8 mouse cellular contexts compared by ENCODE assay signal in genomic region chr4:130036573-130037401, GRCm38 (mm10). TPM values are rescaled to one million over a fixed set of nuclear protein-coding genes. Genes with fewer than 3 reads are reported as not detected.
DNase-seq lines count a peak whose midpoint lies in the region; ATAC-seq and TF ChIP-seq lines count a peak whose summit lies in the region.

No protein-coding gene starts in this region.

- H3K4me2 ChIP-seq in embryonic facial prominence, embryonic 14.5 days (ENCODE audit: low read depth, low read length), result peak overlapping the region; percentile 23
- peak overlapping the region; percentile 60 for H3K4me2 ChIP-seq in heart, embryonic 12.5 days
- H3K4me2 ChIP-seq in kidney, embryonic 15.5 days, result peak overlapping the region; percentile 52
- H3K4me2 ChIP-seq in lung, postnatal 0 days (replicated peaks; ENCODE audit: low read depth, low read length), result peak overlapping the region; percentile 28

- no peaks in the 10 kb centered on the region for H3K9me3 ChIP-seq in embryonic facial prominence, embryonic 14.5 days (ENCODE audit: control insufficient read depth, low read length)
- H3K9me3 ChIP-seq in heart, embryonic 12.5 days (replicated peaks), result no peaks in the 10 kb centered on the region
- no peaks in the 10 kb centered on the region for H3K9me3 ChIP-seq in kidney, embryonic 15.5 days (replicated peaks)
- no peaks in the 10 kb centered on the region for H3K9me3 ChIP-seq in lung, postnatal 0 days (ENCODE audit: low read length)

- TF ChIP-seq EP300 in lung, postnatal 0 days (IDR thresholded peaks at IDR 0.05), result peak; percentile 61; the same call in 1 of the 2 replicates

- WGBS in embryonic facial prominence, embryonic 14.5 days, result 5% methylated on average over 19 of the region's 23 CpGs
- 8% methylated on average over 23 of the region's 23 CpGs for WGBS in heart, embryonic 12.5 days
- 4% methylated on average over 23 of the region's 23 CpGs for WGBS in kidney, embryonic 15.5 days
- WGBS in lung, postnatal 0 days, result 2% methylated on average over 21 of the region's 23 CpGs

- peaks cover 3% of the 10 kb centered on the region; the same call in 1 of the 2 replicates for H3K27me3 ChIP-seq in embryonic facial prominence, embryonic 14.5 days (replicated peaks; ENCODE audit: control insufficient read depth, insufficient read depth, low read length)
- H3K27me3 ChIP-seq in heart, embryonic 12.5 days (replicated peaks), result peaks cover 30% of the 10 kb centered on the region
- peaks cover 37% of the 10 kb centered on the region for H3K27me3 ChIP-seq in kidney, embryonic 15.5 days
- no peaks in the 10 kb centered on the region for H3K27me3 ChIP-seq in lung, postnatal 0 days (replicated peaks; ENCODE audit: insufficient read depth, low read length)

- no peak for TF ChIP-seq CTCF in lung, postnatal 0 days (IDR thresholded peaks at IDR 0.05)

- H3K27ac ChIP-seq in embryonic facial prominence, embryonic 14.5 days (replicated peaks; ENCODE audit: low read depth, low read length), result peak overlapping the region; percentile 80
- peak overlapping the region; percentile 75 for H3K27ac ChIP-seq in heart, embryonic 12.5 days (ENCODE audit: poor library complexity, severe bottlenecking)
- peak overlapping the region; percentile 83 for H3K27ac ChIP-seq in kidney, embryonic 15.5 days
- peak overlapping the region; percentile 51; the same call in 1 of the 2 replicates for H3K27ac ChIP-seq in lung, postnatal 0 days (ENCODE audit: low read length)

- H3K4me1 ChIP-seq in embryonic facial prominence, embryonic 14.5 days (ENCODE audit: control insufficient read depth, insufficient read depth, low read length), result peaks cover 15% of the 10 kb centered on the region
- peaks cover 27% of the 10 kb centered on the region for H3K4me1 ChIP-seq in heart, embryonic 12.5 days (replicated peaks)
- H3K4me1 ChIP-seq in kidney, embryonic 15.5 days, result peaks cover 18% of the 10 kb centered on the region
- H3K4me1 ChIP-seq in lung, postnatal 0 days (ENCODE audit: insufficient read depth, low read depth, low read length), result peaks cover 14% of the 10 kb centered on the region; the same call in 1 of the 2 replicates

- 0 out of 2 replicates have a peak overlapping the region, but pooled peaks have one; percentile 23 for H3K9ac ChIP-seq in embryonic facial prominence, embryonic 14.5 days (ENCODE audit: low read depth, low read length)
- peak overlapping the region; percentile 31 for H3K9ac ChIP-seq in heart, embryonic 12.5 days
- H3K9ac ChIP-seq in kidney, embryonic 15.5 days, result peak overlapping the region; percentile 23; the same call in 1 of the 2 replicates
- no peak overlapping the region for H3K9ac ChIP-seq in lung, postnatal 0 days (replicated peaks; ENCODE audit: low read depth)

- ATAC-seq in embryonic facial prominence, embryonic 14.5 days (ENCODE audit: low read depth), result peak; percentile 76
- peak; percentile 77 for ATAC-seq in heart, embryonic 12.5 days (ENCODE audit: insufficient number of reproducible peaks, low FRiP score)
- peak; percentile 88 for ATAC-seq in kidney, embryonic 15.5 days (replicated peaks; ENCODE audit: low FRiP score)
- ATAC-seq in lung, postnatal 0 days, result peak; percentile 91
- no peak for ATAC-seq in megakaryocyte, adult 5-6 weeks (ENCODE audit: poor library complexity, severe bottlenecking)

- DNase-seq in right cerebral cortex, adult 18-20 months, result peak; percentile 86
- no peak for DNase-seq in right cerebral cortex, postnatal 4 days
- DNase-seq in embryonic facial prominence, embryonic 14.5 days (ENCODE audit: low spot score), result peak; percentile 87
- peak; percentile 95 for DNase-seq in lung, postnatal 0 days (ENCODE audit: low spot score)
- peak; percentile 65 for DNase-seq in skeletal muscle tissue, adult 2 months (ENCODE audit: low read depth, low spot score)

- H3K36me3 ChIP-seq in embryonic facial prominence, embryonic 14.5 days (ENCODE audit: control insufficient read depth, insufficient read depth, low read length), result no peaks in the 10 kb centered on the region
- no peaks in the 10 kb centered on the region for H3K36me3 ChIP-seq in heart, embryonic 12.5 days
- no peaks in the 10 kb centered on the region for H3K36me3 ChIP-seq in kidney, embryonic 15.5 days
- no peaks in the 10 kb centered on the region for H3K36me3 ChIP-seq in lung, postnatal 0 days (ENCODE audit: insufficient read depth, low read length)

- H3K4me3 ChIP-seq in embryonic facial prominence, embryonic 14.5 days (ENCODE audit: low read depth, low read length), result no peak overlapping the region
- H3K4me3 ChIP-seq in heart, embryonic 12.5 days, result peak overlapping the region; percentile 5
- peak overlapping the region; percentile 23 for H3K4me3 ChIP-seq in kidney, embryonic 15.5 days (replicated peaks)
- H3K4me3 ChIP-seq in lung, postnatal 0 days (ENCODE audit: low read depth, low read length), result no peak overlapping the region

RNA-seq across cellular contexts. Expression of gene Col16a1, which starts 10.9 kb away (rescaled TPM):
- polyA plus RNA-seq in embryonic facial prominence, embryonic 14.5 days (2014; fragmentation: Nextera tagmentation; extraction: Ambion mirVana), result 180 and 188 TPM in 2 replicates
- 35.8 and 37.9 TPM in 2 replicates for polyA plus RNA-seq in heart, embryonic 12.5 days (2016; fragmentation: Nextera tagmentation; extraction: Ambion mirVana)
- 42.7 and 57.4 TPM in 2 replicates for polyA plus RNA-seq in kidney, embryonic 15.5 days (2015; fragmentation: Nextera tagmentation; extraction: Ambion mirVana)
- 26.2 and 30.1 TPM in 2 replicates for polyA plus RNA-seq in lung, postnatal 0 days (2015; fragmentation: Nextera tagmentation; extraction: Ambion mirVana)
- not detected in 2 replicates for total RNA-seq in megakaryocyte, adult 5-6 weeks (2015)
- total RNA-seq in megakaryocyte, adult 5-6 weeks (2017), result not detected in 2 replicates

RNA-seq across cellular contexts. Expression of gene Adgrb2, which starts 52.1 kb away (rescaled TPM):
- 4.0 and 6.7 TPM in 2 replicates for polyA plus RNA-seq in embryonic facial prominence, embryonic 14.5 days (2014; fragmentation: Nextera tagmentation; extraction: Ambion mirVana)
- polyA plus RNA-seq in heart, embryonic 12.5 days (2016; fragmentation: Nextera tagmentation; extraction: Ambion mirVana), result 2.6 and 2.7 TPM in 2 replicates
- polyA plus RNA-seq in kidney, embryonic 15.5 days (2015; fragmentation: Nextera tagmentation; extraction: Ambion mirVana), result 1.8 and 2.3 TPM in 2 replicates
- 0.21 and 0.33 TPM in 2 replicates for polyA plus RNA-seq in lung, postnatal 0 days (2015; fragmentation: Nextera tagmentation; extraction: Ambion mirVana)
- total RNA-seq in megakaryocyte, adult 5-6 weeks (2015), result not detected in 2 replicates
- total RNA-seq in megakaryocyte, adult 5-6 weeks (2017), result 0.04 and 1.9 TPM in 2 replicates

Comparison
In these comparisons a context has a peak if more than half of its experiments do, and no peak if none do; other contexts are left out.
1. H3K4me3 ChIP-seq: peak in heart, embryonic 12.5 days (single experiment) and kidney, embryonic 15.5 days (single experiment); none in embryonic facial prominence, embryonic 14.5 days (single experiment) and lung, postnatal 0 days (single experiment).
2. Peak in every context shown above with its lines, with median percentiles within 50 percentile points of each other: H3K27ac ChIP-seq and H3K4me2 ChIP-seq.